Mouse (Mus musculus): Measurements from ENCODE around the gene Bicc1. TPM values are rescaled to one million over a fixed set of nuclear protein-coding genes. Genes with fewer than 3 reads are reported as not detected.

Bicc1 gene
- polyA plus RNA-seq, 1 experiment: 3.1 TPM

- Histone ChIP-seq H3K36me3 (ENCODE audit: control insufficient read depth, insufficient read depth, low read length) (no peaks in the 10 kb centered on the region), H3K27ac (ENCODE audit: insufficient read depth, low read depth, low read length) (no peak overlapping the region), H3K27me3 (ENCODE audit: control insufficient read depth, insufficient read depth, low read length) (no peaks in the 10 kb centered on the region), H3K4me3 (ENCODE audit: low read depth, low read length) (no peak overlapping the region), H3K4me1 (ENCODE audit: control insufficient read depth, insufficient read depth, insufficient read length, low read length) (no peaks in the 10 kb centered on the region)
- 70% methylated on average over 5 of the region's 5 CpGs for WGBS
- TF ChIP-seq POLR2A (IDR thresholded peaks at IDR 0.05; ENCODE audit: low read depth, low read length) (no peak), CTCF (IDR thresholded peaks at IDR 0.05; ENCODE audit: extremely low read depth, insufficient read length, insufficient replicate concordance, low read depth, low read length) (no peak)
Observed at GRCm38 (mm10) chr10:71020459-71020858, 139.0 kb downstream of the Bicc1 start.

GRCm38 (mm10) chr10:71019836-71020235 is 139.7 kb downstream of the Bicc1 start:
- WGBS: 93% methylated on average over 6 of the region's 6 CpGs
- TF ChIP-seq CTCF (IDR thresholded peaks at IDR 0.05; ENCODE audit: extremely low read depth, insufficient read length, insufficient replicate concordance, low read depth, low read length) (no peak), POLR2A (IDR thresholded peaks at IDR 0.05; ENCODE audit: low read depth, low read length) (no peak)

GRCm38 (mm10) chr10:71009771-71010496 is 149.6 kb downstream of the Bicc1 start:
- H3K4me3 ChIP-seq (ENCODE audit: low read depth, low read length): no peak overlapping the region
- WGBS: 87% methylated on average over 19 of the region's 19 CpGs
- H3K36me3 ChIP-seq (ENCODE audit: control insufficient read depth, insufficient read depth, low read length): no peaks in the 10 kb centered on the region
- TF ChIP-seq CTCF (IDR thresholded peaks at IDR 0.05; ENCODE audit: extremely low read depth, insufficient read length, insufficient replicate concordance, low read depth, low read length) (no peak), POLR2A (IDR thresholded peaks at IDR 0.05; ENCODE audit: low read depth, low read length) (no peak)
- H3K27ac ChIP-seq (ENCODE audit: insufficient read depth, low read depth, low read length): no peak overlapping the region
- H3K4me1 ChIP-seq (ENCODE audit: control insufficient read depth, insufficient read depth, insufficient read length, low read length): no peaks in the 10 kb centered on the region
- no peaks in the 10 kb centered on the region for H3K27me3 ChIP-seq (ENCODE audit: control insufficient read depth, insufficient read depth, low read length)

More at GRCm38 (mm10) chr10:71019836-71020235, 139.7 kb downstream of the Bicc1 start:
- no peak overlapping the region for H3K4me3 ChIP-seq (ENCODE audit: low read depth, low read length)
- no peaks in the 10 kb centered on the region for H3K4me1 ChIP-seq (ENCODE audit: control insufficient read depth, insufficient read depth, insufficient read length, low read length)
- H3K27me3 ChIP-seq (ENCODE audit: control insufficient read depth, insufficient read depth, low read length): no peaks in the 10 kb centered on the region
- no peak overlapping the region for H3K27ac ChIP-seq (ENCODE audit: insufficient read depth, low read depth, low read length)
- H3K36me3 ChIP-seq (ENCODE audit: control insufficient read depth, insufficient read depth, low read length): no peaks in the 10 kb centered on the region

GRCm38 (mm10) chr10:71008721-71009120 is 150.8 kb downstream of the Bicc1 start:
- TF ChIP-seq CTCF (IDR thresholded peaks at IDR 0.05; ENCODE audit: extremely low read depth, insufficient read length, insufficient replicate concordance, low read depth, low read length) (no peak), POLR2A (IDR thresholded peaks at IDR 0.05; ENCODE audit: low read depth, low read length) (no peak)
- no peaks in the 10 kb centered on the region for H3K27me3 ChIP-seq (ENCODE audit: control insufficient read depth, insufficient read depth, low read length)
- H3K27ac ChIP-seq (ENCODE audit: insufficient read depth, low read depth, low read length): no peak overlapping the region
- H3K36me3 ChIP-seq (ENCODE audit: control insufficient read depth, insufficient read depth, low read length): no peaks in the 10 kb centered on the region
- no peaks in the 10 kb centered on the region for H3K4me1 ChIP-seq (ENCODE audit: control insufficient read depth, insufficient read depth, insufficient read length, low read length)
- 86% methylated on average over 11 of the region's 11 CpGs for WGBS
- H3K4me3 ChIP-seq (ENCODE audit: low read depth, low read length): no peak overlapping the region

GRCm38 (mm10) chr10:71007956-71008355 is 151.5 kb downstream of the Bicc1 start:
- H3K36me3 ChIP-seq (ENCODE audit: control insufficient read depth, insufficient read depth, low read length): no peaks in the 10 kb centered on the region
- TF ChIP-seq CTCF (IDR thresholded peaks at IDR 0.05; ENCODE audit: extremely low read depth, insufficient read length, insufficient replicate concordance, low read depth, low read length) (no peak), POLR2A (IDR thresholded peaks at IDR 0.05; ENCODE audit: low read depth, low read length) (no peak)
- no peaks in the 10 kb centered on the region for H3K4me1 ChIP-seq (ENCODE audit: control insufficient read depth, insufficient read depth, insufficient read length, low read length)
- no peak overlapping the region for H3K27ac ChIP-seq (ENCODE audit: insufficient read depth, low read depth, low read length)
- H3K27me3 ChIP-seq (ENCODE audit: control insufficient read depth, insufficient read depth, low read length): no peaks in the 10 kb centered on the region
- WGBS: 83% methylated on average over 9 of the region's 9 CpGs
- H3K4me3 ChIP-seq (ENCODE audit: low read depth, low read length): no peak overlapping the region

- Histone ChIP-seq H3K27ac (ENCODE audit: insufficient read depth, low read depth, low read length) (no peak overlapping the region), H3K4me3 (ENCODE audit: low read depth, low read length) (no peak overlapping the region), H3K36me3 (ENCODE audit: control insufficient read depth, insufficient read depth, low read length) (no peaks in the 10 kb centered on the region), H3K27me3 (ENCODE audit: control insufficient read depth, insufficient read depth, low read length) (no peaks in the 10 kb centered on the region), H3K4me1 (ENCODE audit: control insufficient read depth, insufficient read depth, insufficient read length, low read length) (no peaks in the 10 kb centered on the region)
- WGBS: 87% methylated on average over 5 of the region's 5 CpGs
- TF ChIP-seq POLR2A (IDR thresholded peaks at IDR 0.05; ENCODE audit: low read depth, low read length): no peak
Observed at GRCm38 (mm10) chr10:71007516-71007915, 152.0 kb downstream of the Bicc1 start.

GRCm38 (mm10) chr10:71007001-71007400 is 152.5 kb downstream of the Bicc1 start:
- Histone ChIP-seq H3K4me3 (ENCODE audit: low read depth, low read length) (no peak overlapping the region), H3K27ac (ENCODE audit: insufficient read depth, low read depth, low read length) (no peak overlapping the region), H3K4me1 (ENCODE audit: control insufficient read depth, insufficient read depth, insufficient read length, low read length) (no peaks in the 10 kb centered on the region), H3K36me3 (ENCODE audit: control insufficient read depth, insufficient read depth, low read length) (no peaks in the 10 kb centered on the region), H3K27me3 (ENCODE audit: control insufficient read depth, insufficient read depth, low read length) (no peaks in the 10 kb centered on the region)
- WGBS: 89% methylated on average over 3 of the region's 3 CpGs
- TF ChIP-seq CTCF (IDR thresholded peaks at IDR 0.05; ENCODE audit: extremely low read depth, insufficient read length, insufficient replicate concordance, low read depth, low read length): no peak
- TF ChIP-seq POLR2A (IDR thresholded peaks at IDR 0.05; ENCODE audit: low read depth, low read length): no peak
